Mouse (Mus musculus): ENCODE data around the gene Rsrc1.

Gene Rsrc1

DNA sequence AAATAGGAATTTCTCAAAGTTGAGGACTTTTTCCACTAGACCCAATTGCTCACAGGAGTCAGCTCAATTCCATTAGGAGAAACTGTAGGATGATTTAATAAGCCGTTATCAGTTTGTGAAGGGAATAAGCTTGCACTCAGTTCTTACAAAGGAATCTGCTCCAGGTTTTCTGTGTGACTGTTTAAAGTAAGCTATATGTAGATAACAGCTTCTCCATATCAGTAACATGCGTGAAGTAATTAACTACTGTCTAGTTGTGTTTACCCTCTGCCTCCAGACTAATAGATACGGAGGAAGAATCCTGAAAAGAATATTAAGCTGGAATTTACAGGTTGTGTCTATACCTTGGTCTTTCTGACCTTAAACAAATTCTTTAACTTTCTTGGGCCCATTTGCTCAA, 299.1 kb downstream of the Rsrc1 start:
- no peak for DNase-seq (ENCODE audit: low read depth, low spot score)

DNA sequence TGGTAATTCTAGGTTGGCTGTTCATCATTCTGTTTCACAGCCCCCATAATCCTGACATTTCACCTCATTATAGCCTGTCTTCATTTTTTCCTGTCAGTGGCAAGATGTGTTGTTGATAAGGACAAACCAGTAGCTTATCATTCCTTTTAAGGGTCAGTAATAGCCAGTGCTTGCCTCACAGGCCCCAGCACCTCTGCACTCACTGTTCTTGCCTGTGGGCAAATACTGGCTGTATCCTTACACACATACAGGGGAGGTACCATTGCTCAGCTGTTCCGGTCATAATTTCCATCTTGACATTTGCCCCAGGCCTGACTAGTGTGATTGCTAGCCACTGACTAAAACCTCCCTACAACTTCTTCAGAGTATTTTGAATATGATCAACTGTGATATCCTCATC, 302.8 kb downstream of the Rsrc1 start:
- no peak for DNase-seq (ENCODE audit: low read depth, low spot score)

DNA sequence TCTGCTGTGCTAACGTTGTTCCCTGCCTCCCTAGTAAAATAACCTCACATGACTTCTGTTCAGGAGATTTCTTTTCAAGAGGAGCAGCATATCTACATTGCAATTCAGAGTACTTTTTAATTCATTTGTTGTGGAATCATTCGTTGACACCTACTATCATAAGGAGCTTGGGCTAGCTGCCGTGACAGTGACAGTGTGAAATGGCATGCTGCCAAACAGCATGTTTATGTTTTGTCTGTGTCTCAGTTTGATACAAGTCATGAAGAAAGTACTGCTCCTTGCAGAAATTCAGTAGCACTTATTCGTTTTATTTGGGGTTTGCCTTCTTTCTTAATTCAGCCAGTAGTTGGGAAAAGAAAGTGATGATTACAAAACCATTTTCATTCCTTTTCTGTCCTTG, 303.7 kb downstream of the Rsrc1 start:
- no peak for DNase-seq (ENCODE audit: low read depth, low spot score)

- DNase-seq (ENCODE audit: low read depth, low spot score): no peak
These were observed 307.5 kb downstream of the Rsrc1 start for GRCm38 (mm10) chr3:67288664-67289063.

DNA sequence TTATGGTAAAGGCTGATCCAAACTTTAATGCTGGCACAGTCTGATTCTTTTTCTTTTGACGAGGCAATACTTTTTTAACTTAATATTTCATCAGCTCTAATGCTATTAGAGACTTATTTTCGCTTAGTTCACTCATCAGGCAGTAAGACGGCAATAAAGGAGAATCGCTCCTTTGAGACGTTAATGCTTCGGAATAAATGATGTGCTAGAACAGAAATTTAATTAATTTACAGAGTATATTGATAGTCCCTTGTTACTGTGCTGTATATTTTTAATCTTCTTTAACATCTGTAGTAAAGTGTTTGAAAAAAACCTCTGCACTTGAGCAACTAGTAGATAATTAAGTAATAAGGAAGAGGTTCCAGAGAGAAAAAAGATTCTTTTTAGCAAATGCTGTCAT, 308.3 kb downstream of the Rsrc1 start:
- no peak for DNase-seq (ENCODE audit: low read depth, low spot score)

- DNase-seq (ENCODE audit: low read depth, low spot score): no peak
These were observed 327.5 kb downstream of the Rsrc1 start for GRCm38 (mm10) chr3:67308725-67309124.

- DNase-seq (ENCODE audit: low read depth, low spot score): no peak
These were observed 328.6 kb downstream of the Rsrc1 start for GRCm38 (mm10) chr3:67309644-67310311.

DNA sequence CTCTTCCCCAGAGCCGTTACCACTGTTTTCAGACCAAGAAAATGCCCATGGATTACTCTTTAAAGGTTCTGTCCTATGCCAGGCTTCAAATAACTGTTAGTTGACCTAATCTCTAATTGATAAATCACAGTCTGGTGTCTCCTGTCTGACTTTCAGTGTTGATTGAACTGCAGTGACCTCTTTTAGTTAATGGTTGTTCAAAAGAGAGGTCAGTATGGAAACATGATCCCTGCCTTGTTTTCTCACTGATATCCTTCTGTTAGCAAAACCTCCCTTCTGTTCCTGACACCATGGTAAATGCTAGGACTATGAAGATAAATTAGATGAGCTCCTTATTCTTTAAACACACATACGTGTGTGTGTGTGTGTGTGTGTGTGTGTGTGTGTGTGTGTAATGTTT, 330.2 kb downstream of the Rsrc1 start:
- no peak for DNase-seq (ENCODE audit: low read depth, low spot score)

DNA sequence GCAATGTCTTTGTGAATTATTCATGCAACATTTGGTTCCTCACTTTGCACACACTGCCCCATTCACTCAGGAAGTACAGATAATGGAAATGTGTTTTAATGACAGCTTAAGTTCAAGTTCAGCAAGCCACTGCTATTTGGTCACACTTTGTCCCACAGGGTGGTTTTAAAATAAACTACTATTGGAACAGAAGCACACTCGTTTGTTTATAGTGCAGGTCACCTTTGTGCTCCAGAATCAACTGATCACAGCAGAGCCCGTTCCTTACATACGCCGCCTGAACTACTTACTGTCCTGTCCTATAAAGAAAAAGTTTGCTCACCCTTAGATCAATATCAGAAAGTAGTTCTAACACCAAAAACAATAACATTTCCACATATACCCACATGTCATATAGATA, 341.2 kb downstream of the Rsrc1 start:
- no peak for DNase-seq (ENCODE audit: low read depth, low spot score)

- no peak for DNase-seq (ENCODE audit: low read depth, low spot score)
These were observed 358.4 kb downstream of the Rsrc1 start for GRCm38 (mm10) chr3:67339558-67339957.

GRCm38 (mm10) chr3:67340921-67341320, 359.7 kb downstream of the Rsrc1 start:
- DNase-seq (ENCODE audit: low read depth, low spot score): no peak

GRCm38 (mm10) chr3:67343004-67343662, 361.9 kb downstream of the Rsrc1 start:
- no peak for DNase-seq (ENCODE audit: low read depth, low spot score)

GRCm38 (mm10) chr3:67344599-67344998, 363.4 kb downstream of the Rsrc1 start:
- DNase-seq (ENCODE audit: low read depth, low spot score): peak; percentile 37

- no peak for DNase-seq (ENCODE audit: low read depth, low spot score)
These were observed 365.5 kb downstream of the Rsrc1 start for GRCm38 (mm10) chr3:67346674-67347073.

DNA sequence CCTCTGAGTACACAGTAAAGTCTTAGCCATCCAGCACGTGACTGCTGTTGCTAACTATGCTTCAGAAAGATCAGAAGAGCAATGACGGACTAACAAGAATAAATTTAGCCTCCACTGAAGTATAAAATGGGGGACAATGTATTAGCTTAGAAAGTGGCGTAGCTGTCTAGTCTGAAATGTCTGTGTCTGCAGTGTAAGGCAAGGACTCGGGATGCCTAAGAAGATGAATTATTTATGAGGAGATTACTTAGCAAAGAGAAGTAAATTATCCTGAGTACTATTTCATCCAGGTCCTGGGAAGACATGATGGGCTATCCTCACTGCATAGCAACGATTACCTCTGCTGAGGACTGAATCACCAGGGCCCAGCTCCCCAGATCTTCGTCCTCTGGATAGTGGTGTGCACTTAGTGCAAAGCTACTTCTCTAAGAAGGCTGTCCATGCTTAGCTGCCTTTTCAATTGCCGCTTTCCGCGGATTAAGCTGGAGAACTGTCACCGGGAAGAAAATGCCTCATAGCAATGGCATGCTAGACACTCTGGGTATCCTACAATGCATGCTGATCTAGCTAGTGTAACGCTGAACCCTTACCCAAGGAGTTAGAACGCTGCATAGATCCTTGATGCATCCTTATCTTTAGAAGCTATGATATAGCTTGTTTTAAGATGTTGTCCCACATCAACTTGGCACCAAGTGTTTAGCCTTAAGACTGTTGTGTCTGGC, 370.4 kb downstream of the Rsrc1 start:
- no peak for DNase-seq (ENCODE audit: low read depth, low spot score)

DNA sequence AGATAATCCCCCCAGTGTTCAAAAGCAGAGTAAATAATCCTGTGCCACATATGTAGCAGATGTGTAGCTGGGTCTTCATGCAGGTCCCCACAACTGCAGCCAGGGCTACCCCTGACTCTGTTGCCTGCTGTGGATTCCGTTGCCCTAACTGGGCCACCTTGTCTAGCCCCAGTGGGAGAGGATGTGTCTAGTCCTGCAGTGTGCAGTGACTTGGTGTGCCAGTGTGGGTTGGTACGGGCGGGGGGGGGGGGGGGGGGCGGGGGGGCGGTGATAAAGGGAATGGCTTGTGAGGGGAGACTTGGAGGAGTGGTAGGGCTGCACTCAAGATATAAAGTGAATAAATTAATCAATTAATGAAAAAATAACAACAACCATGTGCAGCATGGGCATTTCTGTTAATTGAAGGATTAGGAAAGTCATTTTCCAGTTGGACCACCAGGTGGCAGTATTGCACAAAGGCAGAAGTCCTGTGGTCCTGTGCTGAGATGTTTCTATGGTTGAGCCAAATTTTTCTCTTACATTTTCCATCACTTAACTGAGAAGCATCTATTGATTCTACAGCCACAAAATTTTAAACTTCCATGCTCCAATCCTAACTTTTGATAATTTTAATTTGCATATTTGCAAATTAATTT, 371.1 kb downstream of the Rsrc1 start:
- peak; percentile 55 for DNase-seq (ENCODE audit: low read depth, low spot score)

DNA sequence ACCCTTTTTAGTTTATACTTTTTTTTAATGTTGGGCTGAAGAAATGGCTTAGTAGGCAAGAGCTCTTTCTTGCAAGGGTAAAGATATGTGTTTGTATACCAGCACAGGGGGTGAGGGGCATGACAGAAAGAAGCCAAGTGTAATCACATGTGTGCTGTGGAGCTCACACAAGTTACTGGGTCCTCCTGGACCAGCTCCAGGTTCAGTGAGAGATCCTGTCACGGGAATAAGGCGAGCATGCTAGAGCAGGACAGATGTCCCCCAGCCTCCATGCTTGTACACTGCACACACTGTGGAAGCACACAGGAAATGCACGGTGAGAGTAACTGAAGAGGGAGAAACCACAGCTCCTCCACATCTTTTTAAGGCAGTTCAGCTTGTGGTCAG, 371.6 kb downstream of the Rsrc1 start:
- DNase-seq (ENCODE audit: low read depth, low spot score): no peak

- no peak for DNase-seq (ENCODE audit: low read depth, low spot score)
These were observed 377.2 kb downstream of the Rsrc1 start for GRCm38 (mm10) chr3:67358376-67358775.

GRCm38 (mm10) chr3:67366087-67366892, 385.1 kb downstream of the Rsrc1 start:
- DNase-seq (ENCODE audit: low read depth, low spot score): no peak

GRCm38 (mm10) chr3:67367481-67367880, 386.3 kb downstream of the Rsrc1 start:
- no peak for DNase-seq (ENCODE audit: low read depth, low spot score)

DNA sequence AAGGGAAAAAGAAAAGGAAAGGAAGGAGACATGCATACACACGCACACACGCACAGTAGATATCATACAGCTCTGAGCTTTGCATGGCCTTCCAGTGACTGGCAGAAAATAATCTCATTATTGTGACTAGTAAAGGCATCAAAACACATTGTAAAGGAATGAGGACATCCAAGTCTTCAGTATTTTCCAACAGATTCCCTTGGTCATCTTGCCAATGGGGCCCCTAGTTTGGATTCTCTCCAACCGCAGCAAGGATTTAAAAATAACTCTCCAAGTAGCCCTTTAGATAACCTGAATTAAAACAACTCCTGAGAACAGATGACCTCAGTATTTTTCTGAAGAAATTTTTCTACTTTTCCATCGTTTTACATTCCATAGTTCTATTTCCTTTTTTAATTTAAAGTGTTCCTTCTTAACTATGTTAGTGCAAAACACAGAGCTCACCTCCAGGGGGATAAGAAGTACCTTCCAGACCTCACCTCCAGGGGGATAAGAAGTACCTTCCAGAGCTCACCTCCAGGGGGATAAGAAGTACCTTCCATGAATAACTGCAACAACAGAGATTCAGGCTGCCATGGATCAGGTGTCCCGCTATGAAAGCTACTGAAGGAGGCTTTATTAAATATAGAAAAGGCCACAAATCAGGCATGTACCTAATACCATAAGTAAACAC, 388.4 kb downstream of the Rsrc1 start:
- DNase-seq (ENCODE audit: low read depth, low spot score): no peak
